Mouse (Mus musculus): Measurements from ENCODE around the gene Rpl32. TPM values are rescaled to one million over a fixed set of nuclear protein-coding genes. Genes with fewer than 3 reads are reported as not detected.

The Rpl32 gene
- total RNA-seq, 2 experiments from 2014 or later: 1,136 to 1,161 TPM

GRCm38 (mm10) chr6:115818129-115818528, 9.6 kb upstream of the Rpl32 start:
- no peak for DNase-seq

- no peak for DNase-seq
Measured at GRCm38 (mm10) chr6:115815041-115815440, 6.5 kb upstream of the Rpl32 start.

- peak; percentile 54 for DNase-seq
Measured at GRCm38 (mm10) chr6:115814104-115814503, 5.6 kb upstream of the Rpl32 start.

- DNase-seq: no peak
Measured at GRCm38 (mm10) chr6:115811606-115812005, 3.1 kb upstream of the Rpl32 start.

GRCm38 (mm10) chr6:115808196-115808487, 405 bp downstream of the Rpl32 start:
- DNase-seq: no peak

- no peak for DNase-seq
Measured at GRCm38 (mm10) chr6:115807464-115808195, 917 bp downstream of the Rpl32 start.

GRCm38 (mm10) chr6:115804432-115805192, 3.9 kb downstream of the Rpl32 start:
- no peak for DNase-seq

- peak; percentile 76 for DNase-seq
Measured at GRCm38 (mm10) chr6:115803541-115804382, 4.8 kb downstream of the Rpl32 start.

GRCm38 (mm10) chr6:115801811-115802210, 6.7 kb downstream of the Rpl32 start:
- no peak for DNase-seq

- DNase-seq: peak; percentile 49
Measured at GRCm38 (mm10) chr6:115792691-115793215, 15.8 kb downstream of the Rpl32 start.

- peak; percentile 61 for DNase-seq
Measured at GRCm38 (mm10) chr6:115791842-115792686, 16.5 kb downstream of the Rpl32 start.

- DNase-seq: no peak
Measured at GRCm38 (mm10) chr6:115791016-115791415, 17.5 kb downstream of the Rpl32 start.

GRCm38 (mm10) chr6:115782781-115783180, 25.8 kb downstream of the Rpl32 start:
- no peak for DNase-seq

GRCm38 (mm10) chr6:115776363-115776762, 32.2 kb downstream of the Rpl32 start:
- no peak for DNase-seq

GRCm38 (mm10) chr6:115775838-115776237, 32.7 kb downstream of the Rpl32 start:
- peak; percentile 42 for DNase-seq

GRCm38 (mm10) chr6:115774501-115774921, 34.0 kb downstream of the Rpl32 start, which contains the start of gene Cand2:
Cand2 (plus strand) TSS chr6:115774538.
- DNase-seq: peak; percentile 77

- DNase-seq: peak; percentile 29
Measured at GRCm38 (mm10) chr6:115773966-115774413, 34.6 kb downstream of the Rpl32 start.

- no peak for DNase-seq
Measured at GRCm38 (mm10) chr6:115772604-115773003, 35.9 kb downstream of the Rpl32 start.

GRCm38 (mm10) chr6:115772201-115772600, 36.3 kb downstream of the Rpl32 start:
- no peak for DNase-seq

GRCm38 (mm10) chr6:115770852-115771251, 37.7 kb downstream of the Rpl32 start:
- DNase-seq: no peak

- no peak for DNase-seq
Measured at GRCm38 (mm10) chr6:115770059-115770670, 38.4 kb downstream of the Rpl32 start.

Data from gastrocnemius, postnatal 10 days (tissue).